Mouse (Mus musculus) myocyte (in vitro differentiated cells): ENCODE results near the gene Slc9a1.

Experiments used
- CEBPB ChIP-seq: IDR thresholded peaks from 2 replicates; pipeline ENCODE4 v1.6.1; 2011; ENCODE audit warnings: mild to moderate bottlenecking, moderate library complexity; ENCODE audit not compliant: poor library complexity, insufficient read depth, severe bottlenecking
- E2F4 ChIP-seq: IDR thresholded peaks from one replicate; pipeline ENCODE4 v1.6.1; 2011; ENCODE audit warnings: mild to moderate bottlenecking, control low read depth, moderate library complexity; ENCODE audit not compliant: insufficient read depth
- MAX ChIP-seq: IDR thresholded peaks from one replicate; pipeline ENCODE4 v1.6.1; 2011; ENCODE audit warnings: low read depth, mild to moderate bottlenecking, control low read depth
- MYOD1 ChIP-seq, 3 experiments: IDR thresholded peaks; one replicate each; pipeline ENCODE4 v1.6.1; 2011; ENCODE audit warnings: control low read depth in 2 of 3, low read depth in 2 of 3, mild to moderate bottlenecking in 2 of 3, moderate library complexity in 1 of 3; ENCODE audit not compliant: insufficient read length in 2 of 3, control insufficient read depth in 1 of 3
- POLR2A ChIP-seq: IDR thresholded peaks from one replicate; pipeline ENCODE4 v1.6.1; 2011; ENCODE audit warnings: low read depth, mild to moderate bottlenecking, control low read depth, moderate library complexity; ENCODE audit not compliant: insufficient read length
- SRF ChIP-seq: IDR thresholded peaks from one replicate; pipeline ENCODE4 v1.6.1; 2011; ENCODE audit warnings: low read depth; ENCODE audit not compliant: control insufficient read depth, insufficient read length
- TCF12 ChIP-seq: IDR thresholded peaks from one replicate; pipeline ENCODE4 v1.6.1; 2011; ENCODE audit warnings: mild to moderate bottlenecking, control low read depth; ENCODE audit not compliant: poor library complexity, insufficient read depth, severe bottlenecking
- TCF3 ChIP-seq: IDR thresholded peaks from one replicate; pipeline ENCODE4 v1.6.1; 2011; ENCODE audit warnings: low read depth, control low read depth; ENCODE audit not compliant: insufficient read length
- USF1 ChIP-seq: IDR thresholded peaks from one replicate; pipeline ENCODE4 v1.6.1; 2011; ENCODE audit warnings: low read depth, mild to moderate bottlenecking, control low read depth, moderate library complexity

DNA sequence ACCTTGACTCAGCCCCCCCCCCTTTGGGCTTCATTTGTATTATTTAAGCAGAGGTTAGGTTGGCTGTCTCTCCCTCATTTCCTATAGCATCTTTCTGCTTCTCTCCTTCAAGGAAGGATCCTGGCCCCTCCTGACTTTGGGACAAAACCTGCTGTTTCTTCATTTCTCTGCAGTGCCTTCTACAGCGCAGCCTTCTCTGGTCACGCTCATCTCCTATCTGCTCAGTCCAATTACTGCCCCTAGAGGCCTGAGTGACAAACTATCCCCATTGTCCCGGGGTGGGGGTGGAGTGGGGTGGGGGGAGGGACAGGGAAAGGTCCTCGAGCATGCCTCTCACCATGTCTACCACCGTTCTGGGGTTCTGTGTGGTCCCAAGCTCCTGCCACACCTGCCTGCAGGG, 27.8 kb downstream of the Slc9a1 start:
- TF ChIP-seq USF1, result no peak
- no peak for TF ChIP-seq POLR2A
- TF ChIP-seq MYOD1 (IDR thresholded peaks at IDR 0.05; ENCODE audit: control insufficient read depth in 1 of 3, insufficient read length in 2 of 3, low read depth in 2 of 3), result no peak
- TF ChIP-seq E2F4, result no peak
- no peak for TF ChIP-seq MAX
- no peak for TF ChIP-seq CEBPB
- TF ChIP-seq SRF, result no peak
- no peak for TF ChIP-seq TCF3
- TF ChIP-seq TCF12, result no peak
